Mouse (Mus musculus) R1 (cell line): ENCODE measurements at regions not wholly inside any gene's neighbourhood (a gene's known extent, or its start where the extent isn't known, plus 50 kb on each side); places are given as distances from the start of the nearest gene placed in this dataset.

Experiments used
- DNase-seq: peaks from one replicate; pipeline ENCODE4 v3.0.0-alpha.2; 2018; ENCODE audit warnings: low read depth, low spot score

GRCm38 (mm10) chr4:80691774-80692485, 142.0 kb upstream of the Tyrp1 start:
- DNase-seq, result no peak

GRCm38 (mm10) chr4:80712698-80713097, 121.2 kb upstream of the Tyrp1 start:
- no peak for DNase-seq

- DNase-seq, result peak; percentile 7
Observed at GRCm38 (mm10) chr4:80744975-80745734, 88.8 kb upstream of the Tyrp1 start.

- peak; percentile 3 for DNase-seq
Observed at GRCm38 (mm10) chr4:80752259-80752658, 81.7 kb upstream of the Tyrp1 start.

GRCm38 (mm10) chr4:80756114-80756513, 77.8 kb upstream of the Tyrp1 start:
- DNase-seq, result no peak

GRCm38 (mm10) chr4:80764024-80764423, 69.9 kb upstream of the Tyrp1 start:
- DNase-seq, result no peak

- peak; percentile 53 for DNase-seq
Observed at GRCm38 (mm10) chr4:80765781-80766180, 68.1 kb upstream of the Tyrp1 start.

GRCm38 (mm10) chr4:80767447-80767846, 66.5 kb upstream of the Tyrp1 start:
- DNase-seq, result no peak
